ENCODE assay signal across 8 mouse cellular contexts in genomic region chr6:125164672-125165327, GRCm38 (mm10). TPM values are rescaled to one million over a fixed set of nuclear protein-coding genes. Genes with fewer than 3 reads are reported as not detected.
DNase-seq lines count a peak whose midpoint lies in the region; ATAC-seq and TF ChIP-seq lines count a peak whose summit lies in the region.

No protein-coding gene starts in this region.

- no peak for TF ChIP-seq EP300 in ES-Bruce4 (IDR thresholded peaks at IDR 0.05; ENCODE audit: insufficient read depth, low read depth, low read length)

- peaks cover 4% of the 10 kb centered on the region for H3K4me1 ChIP-seq in ES-Bruce4 (ENCODE audit: control insufficient read depth, insufficient read depth, low read length)

- peak; percentile 32 for ATAC-seq in erythroblast, adult 5-6 weeks (replicated peaks; ENCODE audit: low FRiP score, poor library complexity, severe bottlenecking)

- no peaks in the 10 kb centered on the region for H3K9me3 ChIP-seq in ES-Bruce4 (replicated peaks; ENCODE audit: control insufficient read depth, insufficient read depth, low read length, poor library complexity, severe bottlenecking)

- intact Hi-C loops in heart, postnatal 10 days (cut with DNase I), result loop anchor here (5.0 kb wide), 1 partner anchor 108 kb away; no protein-coding TSS in a partner anchor

- peak overlapping the region; percentile 87 for H3K9ac ChIP-seq in ES-Bruce4 (ENCODE audit: low read depth, poor library complexity, severe bottlenecking)

- H3K27me3 ChIP-seq in ES-Bruce4 (ENCODE audit: control insufficient read depth, insufficient read depth, low read length, poor library complexity, severe bottlenecking), result no peaks in the 10 kb centered on the region

- peak; percentile 76 for DNase-seq in adrenal gland, postnatal 14 days
- DNase-seq in heart, postnatal 10 days, result peak; percentile 75 to 77
- peak; percentile 76 to 88 for DNase-seq in kidney, postnatal 4 days
- peak; percentile 83 for DNase-seq in lung, postnatal 36 days
- peak; percentile 49 for DNase-seq in right cerebral cortex, postnatal 14 days
- DNase-seq in ovary, postnatal 14 days (ENCODE audit: low spot score), result no peak

- no peak for TF ChIP-seq POLR2A in ES-Bruce4 (IDR thresholded peaks at IDR 0.05; ENCODE audit: insufficient read depth, low read length)

- no peak for TF ChIP-seq CTCF in ES-Bruce4 (IDR thresholded peaks at IDR 0.05; ENCODE audit: low read depth, low read length)

- H3K27ac ChIP-seq in ES-Bruce4 (ENCODE audit: insufficient read depth, low read length), result peak overlapping the region; percentile 82

- H3K36me3 ChIP-seq in ES-Bruce4 (ENCODE audit: control insufficient read depth, insufficient read depth, low read length, poor library complexity, severe bottlenecking), result peaks cover 47% of the 10 kb centered on the region

- peak overlapping the region; percentile 96 for H3K4me3 ChIP-seq in ES-Bruce4 (ENCODE audit: low read depth, low read length)

RNA-seq across cellular contexts. Expression of gene Gapdh, which starts 1.5 kb away (rescaled TPM):
- polyA plus RNA-seq in ES-Bruce4 (2011; ENCODE audit: insufficient read depth, insufficient read length, low read depth, missing spikeins), result 933 and 990 TPM in 2 replicates
- 1,705 and 1,924 TPM in 2 replicates for total RNA-seq in adrenal gland, postnatal 14 days (2021)
- 912 and 913 TPM in 2 replicates for total RNA-seq in erythroblast, adult 5-6 weeks (2015; ENCODE audit: low replicate concordance)
- 174 and 278 TPM in 2 replicates for total RNA-seq in erythroblast, adult 5-6 weeks (2017; ENCODE audit: low replicate concordance)
- 1,000 to 10,000 TPM; 3,414 to 3,559 TPM for total RNA-seq in heart, postnatal 10 days (2021)

RNA-seq across cellular contexts. Expression of gene Iffo1, which starts 19.8 kb away (rescaled TPM):
- polyA plus RNA-seq in ES-Bruce4 (2011; ENCODE audit: insufficient read depth, insufficient read length, low read depth, missing spikeins), result 8.3 and 9.9 TPM in 2 replicates
- 18.6 and 25.0 TPM in 2 replicates for total RNA-seq in adrenal gland, postnatal 14 days (2021)
- 3.1 and 6.9 TPM in 2 replicates for total RNA-seq in erythroblast, adult 5-6 weeks (2015; ENCODE audit: low replicate concordance)
- total RNA-seq in erythroblast, adult 5-6 weeks (2017; ENCODE audit: low replicate concordance), result 2.2 and 10.9 TPM in 2 replicates
- total RNA-seq in heart, postnatal 10 days (2021), result 10 to 100 TPM; 13.0 to 17.8 TPM

RNA-seq across cellular contexts. Expression of gene Ncapd2, which starts 26.7 kb away (rescaled TPM):
- polyA plus RNA-seq in ES-Bruce4 (2011; ENCODE audit: insufficient read depth, insufficient read length, low read depth, missing spikeins), result 383 and 401 TPM in 2 replicates
- total RNA-seq in adrenal gland, postnatal 14 days (2021), result 43.2 and 45.2 TPM in 2 replicates
- 139 and 148 TPM in 2 replicates for total RNA-seq in erythroblast, adult 5-6 weeks (2015; ENCODE audit: low replicate concordance)
- 137 and 246 TPM in 2 replicates for total RNA-seq in erythroblast, adult 5-6 weeks (2017; ENCODE audit: low replicate concordance)
- 10 to 100 TPM; 42.3 to 51.8 TPM for total RNA-seq in heart, postnatal 10 days (2021)

RNA-seq across cellular contexts. Expression of gene Mrpl51, which starts 26.8 kb away (rescaled TPM):
- polyA plus RNA-seq in ES-Bruce4 (2011; ENCODE audit: insufficient read depth, insufficient read length, low read depth, missing spikeins), result 113 TPM in 2 replicates
- 222 and 232 TPM in 2 replicates for total RNA-seq in adrenal gland, postnatal 14 days (2021)
- total RNA-seq in erythroblast, adult 5-6 weeks (2015; ENCODE audit: low replicate concordance), result 40.1 and 54.4 TPM in 2 replicates
- total RNA-seq in erythroblast, adult 5-6 weeks (2017; ENCODE audit: low replicate concordance), result 16.4 and 29.8 TPM in 2 replicates
- total RNA-seq in heart, postnatal 10 days (2021), result 100 to 1,000 TPM; 272 to 283 TPM

RNA-seq across cellular contexts. Expression of gene Nop2, which starts 33.1 kb away (rescaled TPM):
- polyA plus RNA-seq in ES-Bruce4 (2011; ENCODE audit: insufficient read depth, insufficient read length, low read depth, missing spikeins), result 75.1 and 78.4 TPM in 2 replicates
- 47.0 and 53.7 TPM in 2 replicates for total RNA-seq in adrenal gland, postnatal 14 days (2021)
- 4.8 and 6.7 TPM in 2 replicates for total RNA-seq in erythroblast, adult 5-6 weeks (2015; ENCODE audit: low replicate concordance)
- total RNA-seq in erythroblast, adult 5-6 weeks (2017; ENCODE audit: low replicate concordance), result 10.5 and 11.8 TPM in 2 replicates
- total RNA-seq in heart, postnatal 10 days (2021), result 10 to 100 TPM; 23.7 to 25.3 TPM
